Mouse (Mus musculus) liver, embryonic 14.5 days (tissue): ENCODE measurements around the gene Atg16l2. TPM values are rescaled to one million over a fixed set of nuclear protein-coding genes. Genes with fewer than 3 reads are reported as not detected.

Experiments
- ATAC-seq: fragments of 200-750 bp; cut with Nextera tagmentation; 2 replicates; pipeline ENCODE4 v1.8.0; 2017; ENCODE audit warnings: moderate number of reproducible peaks, mild to moderate bottlenecking, moderate library complexity; ENCODE audit not compliant: insufficient read depth
- DNase-seq, 3 experiments: peaks; one replicate each; pipeline ENCODE4 v3.0.0-alpha.2; 2012 to 2013; ENCODE audit warnings: low read depth in 3 of 3, low spot score in 3 of 3
- H3K27ac ChIP-seq: fragments of 300-500 bp; sonication (generic); 2 replicates; pipeline ENCODE4 v1.5.1; 2014; ENCODE audit warnings: moderate library complexity, mild to moderate bottlenecking, control low read depth, inconsistent platforms
- H3K27me3 ChIP-seq: fragments of 300-500 bp; sonication (generic); 2 replicates; pipeline ENCODE4 v1.6.1; 2014; ENCODE audit warnings: mild to moderate bottlenecking, low read length, moderate library complexity; ENCODE audit not compliant: control insufficient read depth, insufficient read depth
- H3K36me3 ChIP-seq: fragments of 300-500 bp; sonication (generic); replicated peaks from 2 replicates; pipeline ENCODE4 v1.6.1; 2014; ENCODE audit warnings: low read depth; ENCODE audit not compliant: control insufficient read depth, insufficient read depth
- H3K4me1 ChIP-seq, 2 experiments: fragments of 200-500 bp in 1 of 2; fragments of 300-500 bp in 1 of 2; sonication (generic) in 1 of 2; replicated peaks; 2 replicates each; pipeline ENCODE4 v1.6.1; 2012 to 2014; ENCODE audit warnings: antibody characterized with exemption in 1 of 2, inconsistent platforms in 1 of 2, low read length in 1 of 2; ENCODE audit not compliant: control insufficient read depth in 2 of 2, insufficient read depth in 2 of 2
- H3K4me2 ChIP-seq: fragments of 300-500 bp; sonication (generic); 2 replicates; pipeline ENCODE4 v1.6.1; 2014; ENCODE audit warnings: low read depth, mild to moderate bottlenecking, control low read depth, moderate library complexity
- H3K4me3 ChIP-seq, 2 experiments: fragments of 200-500 bp in 1 of 2; fragments of 300-500 bp in 1 of 2; sonication (generic) in 1 of 2; 2 replicates each; pipeline ENCODE4 v1.5.1; 2012 to 2014; ENCODE audit warnings: low read depth in 2 of 2, low read length in 2 of 2, mild to moderate bottlenecking in 2 of 2, control low read depth in 1 of 2, inconsistent platforms in 1 of 2, moderate library complexity in 1 of 2; ENCODE audit not compliant: insufficient read depth in 1 of 2
- H3K9ac ChIP-seq: fragments of 300-500 bp; sonication (generic); replicated peaks from 2 replicates; pipeline ENCODE4 v1.6.1; 2014; ENCODE audit warnings: mild to moderate bottlenecking, control low read depth, moderate library complexity
- H3K9me3 ChIP-seq: fragments of 300-500 bp; sonication (generic); 2 replicates; pipeline ENCODE4 v1.6.1; 2016; ENCODE audit warnings: low read length, mixed read lengths; ENCODE audit not compliant: control insufficient read depth
- CTCF ChIP-seq: IDR thresholded peaks from 2 replicates; pipeline ENCODE4 v1.5.1; 2016; ENCODE audit warnings: antibody characterized with exemption, low read depth, control low read depth
- EP300 ChIP-seq: IDR thresholded peaks from 2 replicates; pipeline ENCODE4 v1.6.1; 2016; ENCODE audit warnings: antibody characterized with exemption, low read depth
- WGBS: fragments of 180-500 bp; shearing (Covaris S2); extraction: QIAGEN DNeasy Blood & Tissue Kit; methylation state at CpG from one replicate; pipeline ENCODE4 v1.1.7; 2014; ENCODE audit not compliant: insufficient replicate concordance; 5-methylcytosine and 5-hydroxymethylcytosine counted together
- polyA plus RNA-seq, 2 experiments: library from polyadenylated mRNA; depleted of rRNA in 1 of 2; stranded (reverse) in 1 of 2; unstranded in 1 of 2; fragments of >200 nt; fragmentation: Nextera tagmentation in 1 of 2; extraction: Ambion mirVana in 1 of 2; gene quantifications; 2 replicates each; pipeline versions ENCODE4 v1.2.1 to v1.2.3; 2012 to 2014

Atg16l2 gene
- polyA plus RNA-seq, 2 experiments = 1.8 to 3.1 TPM

- peaks cover 4% of the 10 kb centered on the region; the same call in 1 of the 2 replicates for H3K36me3 ChIP-seq
- no peak overlapping the region for H3K4me3 ChIP-seq
- no peaks in the 10 kb centered on the region for H3K9me3 ChIP-seq
- no peak overlapping the region for H3K4me2 ChIP-seq
- no peak overlapping the region for H3K27ac ChIP-seq
- TF ChIP-seq EP300 = no peak
- no peak for TF ChIP-seq CTCF
- 63% methylated on average over 4 of the region's 4 CpGs for WGBS
- ATAC-seq (no peak), DNase-seq (no peak)
- no peak overlapping the region for H3K9ac ChIP-seq
- H3K27me3 ChIP-seq = no peaks in the 10 kb centered on the region
- peaks cover 0 to 29% of the 10 kb centered on the region in 2 experiments for H3K4me1 ChIP-seq
These were observed 42.8 kb upstream of the Atg16l2 start for GRCm38 (mm10) chr7:101344892-101345291.

DNA sequence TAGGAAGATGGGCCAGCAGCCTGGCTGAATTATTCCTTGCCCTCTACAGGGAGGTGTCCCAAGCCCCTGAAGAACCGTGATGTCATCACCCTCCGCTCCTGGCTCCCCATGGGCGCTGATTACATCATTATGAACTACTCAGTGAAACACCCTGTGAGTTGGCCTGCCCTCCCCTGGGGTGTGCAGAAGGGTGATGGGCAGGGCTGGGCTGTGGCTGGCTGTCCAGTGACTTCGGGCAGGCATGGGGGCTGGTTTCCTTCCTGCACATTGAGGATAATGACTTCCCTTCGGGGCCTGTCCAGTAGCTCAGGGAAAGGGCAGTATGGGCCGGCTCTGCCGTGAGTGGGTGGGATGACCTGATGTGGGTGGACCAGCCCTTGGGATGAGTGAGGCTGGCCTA is 41.1 kb upstream of the Atg16l2 start:
- Histone ChIP-seq H3K4me3 (no peak overlapping the region), H3K27ac (no peak overlapping the region), H3K4me1 (peaks cover 0 to 22% of the 10 kb centered on the region in 2 experiments), H3K27me3 (no peaks in the 10 kb centered on the region), H3K9ac (no peak overlapping the region), H3K9me3 (no peaks in the 10 kb centered on the region), H3K4me2 (no peak overlapping the region), H3K36me3 (peaks cover 4% of the 10 kb centered on the region; the same call in 1 of the 2 replicates)
- ATAC-seq = peak; percentile 18; the same call in 1 of the 2 replicates
- TF ChIP-seq CTCF (no peak), EP300 (no peak)
- DNase-seq = no peak
- 35% methylated on average over 7 of the region's 7 CpGs for WGBS

DNA sequence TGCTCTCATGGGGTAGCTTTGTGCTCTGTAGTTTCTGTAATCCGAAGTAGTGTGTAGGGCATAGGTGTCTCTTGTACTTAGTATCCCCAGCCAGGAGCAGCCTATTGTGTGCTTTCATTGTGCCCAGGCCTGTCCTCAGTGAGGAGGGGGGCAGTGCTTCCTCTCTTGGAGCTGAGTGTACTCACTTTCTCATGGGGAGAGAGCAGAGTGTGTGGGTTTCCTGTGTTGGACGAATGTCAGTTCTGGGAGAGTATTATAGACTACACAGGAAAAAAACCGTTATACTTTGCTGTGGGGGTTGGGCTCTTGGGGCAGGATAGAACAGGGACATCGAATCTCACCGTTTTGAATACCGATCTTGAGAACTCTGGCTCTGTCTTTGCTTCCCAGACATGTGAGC is 39.4 kb upstream of the Atg16l2 start:
- no peak for TF ChIP-seq EP300
- Histone ChIP-seq H3K4me3 (no peak overlapping the region), H3K27ac (no peak overlapping the region), H3K4me2 (no peak overlapping the region), H3K9ac (no peak overlapping the region), H3K9me3 (no peaks in the 10 kb centered on the region), H3K36me3 (peaks cover 4% of the 10 kb centered on the region; the same call in 1 of the 2 replicates), H3K27me3 (no peaks in the 10 kb centered on the region), H3K4me1 (peaks cover 0 to 18% of the 10 kb centered on the region in 2 experiments; a peak in 3 of 4 replicates)
- 10% methylated on average over 6 of the region's 6 CpGs for WGBS
- ATAC-seq = 0 out of 2 replicates have a peak, but pooled peaks have one; percentile 8
- DNase-seq = no peak

- ATAC-seq (no peak), DNase-seq (no peak)
- TF ChIP-seq CTCF (no peak), EP300 (no peak)
- Histone ChIP-seq H3K36me3 (no peaks in the 10 kb centered on the region), H3K27me3 (no peaks in the 10 kb centered on the region), H3K4me1 (peaks cover 7 to 23% of the 10 kb centered on the region in 2 experiments), H3K9ac (no peak overlapping the region), H3K4me2 (no peak overlapping the region), H3K4me3 (no peak overlapping the region), H3K27ac (no peak overlapping the region), H3K9me3 (no peaks in the 10 kb centered on the region)
- WGBS = 73% methylated on average over 3 of the region's 3 CpGs
These were observed 35.4 kb upstream of the Atg16l2 start for GRCm38 (mm10) chr7:101337401-101337800.

DNA sequence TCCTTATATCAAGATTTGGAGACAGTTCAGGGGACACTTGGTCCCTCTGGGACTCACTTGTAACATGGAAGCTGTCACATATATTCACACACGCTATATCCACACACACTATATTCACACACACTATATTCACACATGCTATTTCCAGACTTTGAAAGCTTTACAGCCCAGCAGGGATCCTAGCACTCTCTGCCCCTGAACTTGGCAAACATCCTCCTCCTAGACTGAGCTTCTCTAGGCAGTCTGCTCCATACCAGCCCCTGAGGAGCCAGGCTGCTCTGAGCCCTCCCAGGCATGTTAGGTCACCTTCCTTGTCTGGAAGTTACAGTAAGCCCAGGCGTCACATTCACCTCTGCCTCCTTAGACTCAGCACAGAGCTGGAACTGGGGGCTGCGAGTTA is 34.6 kb upstream of the Atg16l2 start:
- ATAC-seq = no peak
- Histone ChIP-seq H3K4me1 (peaks cover 7 to 22% of the 10 kb centered on the region in 2 experiments), H3K4me2 (no peak overlapping the region), H3K4me3 (no peak overlapping the region), H3K9ac (no peak overlapping the region), H3K9me3 (no peaks in the 10 kb centered on the region), H3K36me3 (no peaks in the 10 kb centered on the region), H3K27ac (no peak overlapping the region), H3K27me3 (no peaks in the 10 kb centered on the region)
- no peak for DNase-seq
- WGBS = 67% methylated on average over 3 of the region's 3 CpGs
- no peak for TF ChIP-seq CTCF
- no peak for TF ChIP-seq EP300
